Mouse (Mus musculus) liver, adult 2 months (tissue): ENCODE measurements around the gene Cyp2c54.
"Not testable (repeated sequence)": the region's sequence is repeated elsewhere in the genome, so short reads cannot be mapped to it uniquely, and the experiment has no call there.

ENCODE experiments used
- CTCF ChIP-seq: fragments of 200-500 bp; IDR thresholded peaks from 2 replicates; pipeline ENCODE4 v1.5.1; 2011; ENCODE audit warnings: low read depth, low read length, control low read depth
- POLR2A ChIP-seq: fragments of 200-500 bp; IDR thresholded peaks from 2 replicates; pipeline ENCODE4 v1.6.1; 2011; ENCODE audit warnings: low read length, control low read depth; ENCODE audit not compliant: insufficient read depth; ENCODE audit errors: extremely low read depth

DNA sequence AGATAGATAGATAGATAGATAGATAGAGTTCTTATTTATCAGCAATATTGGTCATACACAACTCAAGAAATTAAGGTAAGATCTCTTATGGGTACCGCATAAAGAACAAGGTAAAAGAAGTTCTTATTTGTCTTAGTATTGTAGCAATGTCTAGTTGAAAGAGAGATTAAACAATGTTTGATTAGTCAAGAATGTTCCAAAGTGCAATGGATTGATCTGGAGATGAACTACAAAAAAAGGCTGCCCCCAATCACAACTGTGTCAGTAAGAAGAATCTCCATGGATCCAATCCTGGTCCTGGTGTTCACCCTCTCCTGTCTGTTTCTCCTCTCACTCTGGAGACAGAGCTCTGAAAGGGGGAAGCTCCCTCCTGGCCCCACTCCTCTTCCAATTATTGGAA lies 15.8 kb upstream of the Cyp2c54 start, which contains the start of gene Cyp2c50:
- TF ChIP-seq CTCF, POLR2A: not testable (repeated sequence)
